Mouse (Mus musculus): ENCODE measurements around the gene Mark4. TPM values are rescaled to one million over a fixed set of nuclear protein-coding genes. Genes with fewer than 3 reads are reported as not detected.

The Mark4 gene
- 15.0 TPM for polyA plus RNA-seq (2014; fragmentation: Illumina TruSeq; extraction: RNeasy Lipid Tissue Mini Kit (QIAGEN cat#74804); ENCODE audit: low read depth, low replicate concordance)

DNA sequence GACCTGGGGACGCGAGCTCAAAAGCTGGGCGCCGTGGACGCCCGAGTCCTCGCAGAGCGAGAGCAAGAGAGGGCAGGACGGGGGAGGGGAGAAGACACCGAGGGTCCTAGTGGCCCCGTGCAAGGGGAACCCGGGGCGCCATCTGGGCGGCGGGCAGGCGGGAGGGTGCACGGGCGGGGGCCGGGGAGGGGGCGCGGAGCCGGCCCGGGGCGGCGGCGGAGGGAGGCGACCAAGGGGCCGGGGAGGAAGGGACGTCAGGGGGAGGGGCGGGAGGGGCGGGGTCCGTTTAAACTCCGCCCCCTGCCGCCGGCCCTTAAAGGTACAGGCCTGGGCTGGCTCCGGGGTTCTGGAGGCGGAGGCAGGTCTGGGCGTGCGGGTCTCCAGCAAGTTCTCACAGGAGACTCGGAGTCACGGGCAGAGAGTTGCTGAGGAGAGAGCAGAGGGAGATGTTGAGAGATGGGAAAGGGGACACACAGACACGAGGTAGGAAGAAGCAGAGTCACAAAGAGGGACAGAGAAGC, at the start of gene Mark4:
Mark4 (minus strand) TSS at position 231 of the 521 bp plus-strand sequence.

DNA sequence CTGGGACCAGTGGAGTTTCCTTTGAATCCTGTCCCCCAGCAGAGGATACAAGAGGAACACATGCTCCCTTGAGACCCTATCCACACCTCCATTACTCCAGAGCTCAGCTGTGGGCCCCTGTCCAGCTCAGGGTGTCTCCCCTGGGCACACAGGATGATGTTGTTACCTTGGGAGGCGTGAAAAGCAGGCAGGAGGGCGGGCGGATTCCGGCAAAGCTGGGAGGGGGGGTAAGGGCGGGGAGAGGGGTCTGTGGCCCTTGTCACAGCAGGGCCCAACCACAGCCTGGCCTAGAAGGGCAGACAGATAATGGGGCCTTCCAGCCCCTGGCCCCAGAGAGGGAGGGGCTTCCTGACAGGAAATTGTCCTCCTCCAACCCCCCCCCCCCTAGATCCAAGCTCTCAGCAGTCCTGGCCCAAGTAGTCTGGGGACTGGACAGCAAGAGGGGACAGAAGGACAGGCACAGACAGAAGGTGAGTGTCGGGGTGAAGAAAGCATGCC, 4.3 kb upstream of the Mark4 start, which contains the start of gene Exoc3l2:
Exoc3l2 (plus strand) TSS at position 448 of the 498 bp plus-strand sequence.

DNA sequence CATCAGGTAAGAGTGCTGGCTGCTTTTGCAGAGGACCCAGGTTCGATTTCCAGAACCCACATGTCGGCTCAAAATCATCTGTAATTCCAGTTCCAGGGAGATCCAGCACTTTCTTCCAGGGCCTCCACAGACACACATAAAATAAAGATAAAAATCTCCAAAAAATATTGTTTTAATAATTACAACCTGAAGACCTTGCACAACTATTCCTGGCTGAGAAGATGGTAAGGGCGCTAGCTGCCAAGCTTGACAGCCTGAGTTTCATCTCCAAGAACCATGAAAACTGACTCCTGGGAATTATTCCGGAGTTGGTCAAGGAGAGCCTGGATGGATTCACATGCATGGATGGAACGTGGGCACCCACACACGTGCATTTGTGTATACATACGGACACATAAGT, 54.1 kb downstream of the Mark4 start, which contains the start of gene Ckm:
Ckm (plus strand) TSS at position 301 of the 400 bp plus-strand sequence.

DNA sequence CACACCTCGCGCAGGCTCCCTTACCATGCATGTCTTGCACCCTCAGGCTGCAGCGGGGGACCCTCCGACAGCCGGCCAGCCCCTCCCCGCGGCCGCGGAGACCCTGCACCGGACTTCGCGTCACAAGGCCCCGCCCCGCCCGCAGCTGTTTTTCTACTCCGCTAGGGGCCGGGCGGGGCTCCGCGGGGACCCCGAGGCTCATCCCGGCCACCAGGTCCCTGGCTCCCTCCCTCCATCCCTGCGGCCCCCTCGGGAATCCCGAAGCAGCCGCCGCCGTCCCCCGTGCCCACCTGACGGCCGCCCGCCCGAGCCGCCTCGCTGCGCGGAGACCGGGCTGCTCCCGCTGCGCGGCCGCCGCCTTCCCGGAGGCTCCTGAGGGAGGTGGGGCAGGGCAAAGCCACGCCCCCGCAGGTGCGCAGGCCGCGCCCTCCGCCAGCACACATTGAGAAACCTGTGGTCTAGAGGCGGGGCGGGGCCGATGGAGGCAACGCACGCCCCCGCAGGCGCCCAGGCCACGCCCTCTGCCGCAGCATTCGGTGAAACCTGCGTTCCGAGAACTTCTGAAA, 54.8 kb downstream of the Mark4 start, which contains the start of gene Klc3:
Klc3 (minus strand) TSS at position 374 of the 566 bp plus-strand sequence.

DNA sequence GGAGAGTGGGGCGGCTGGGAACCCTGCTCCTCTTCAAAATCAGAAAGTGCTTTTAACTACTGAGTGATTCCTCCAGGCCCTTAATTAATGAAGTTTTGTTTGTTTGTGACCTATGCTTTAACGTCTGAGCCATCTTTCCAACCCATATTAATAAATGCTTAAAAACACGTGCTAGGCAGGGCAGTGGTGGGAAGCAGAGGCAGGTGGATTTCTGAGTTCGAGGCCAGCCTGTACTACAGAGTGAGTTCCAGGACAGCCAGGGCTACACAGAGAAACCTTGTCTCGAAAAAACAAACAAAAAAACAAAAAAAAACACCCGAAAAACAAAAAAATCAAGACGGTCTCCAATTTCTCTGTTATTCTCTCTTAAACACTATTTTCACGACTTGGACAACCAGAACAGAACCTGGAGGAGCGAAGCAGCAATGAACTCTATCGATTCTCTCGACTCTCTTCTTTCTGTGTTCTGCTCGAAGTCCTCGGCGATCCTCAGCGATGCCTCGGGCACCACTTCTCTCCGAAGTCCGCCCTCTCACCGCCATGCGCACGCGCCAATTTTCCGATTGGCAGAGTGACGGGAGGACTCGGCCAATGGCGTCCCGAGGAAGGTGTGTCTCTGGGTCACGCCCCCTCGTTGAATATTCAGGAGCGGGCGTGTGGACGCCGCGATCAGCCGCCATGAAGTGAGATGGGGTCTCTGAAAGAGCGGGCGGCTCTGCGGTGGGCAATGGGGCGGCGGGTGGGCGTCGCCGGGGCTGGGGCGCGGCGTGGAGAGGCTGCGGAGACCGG, 77.0 kb downstream of the Mark4 start, which contains the start of gene Ercc2:
Ercc2 (plus strand) TSS at position 634 of the 789 bp plus-strand sequence.

Other genes starting within 250 kb of the Mark4 start
- 5.1 TPM for gene Gpr4, start 246.3 kb downstream of the Mark4 start, polyA plus RNA-seq (2014; fragmentation: Illumina TruSeq; extraction: RNeasy Lipid Tissue Mini Kit (QIAGEN cat#74804); ENCODE audit: low read depth, low replicate concordance)
- gene Opa3, start 230.5 kb downstream of the Mark4 start, polyA plus RNA-seq (2014; fragmentation: Illumina TruSeq; extraction: RNeasy Lipid Tissue Mini Kit (QIAGEN cat#74804); ENCODE audit: low read depth, low replicate concordance) = 23.6 TPM
- 45.6 TPM for gene Vasp, start 187.0 kb downstream of the Mark4 start, polyA plus RNA-seq (2014; fragmentation: Illumina TruSeq; extraction: RNeasy Lipid Tissue Mini Kit (QIAGEN cat#74804); ENCODE audit: low read depth, low replicate concordance)
- gene Ppm1n, start 178.8 kb downstream of the Mark4 start, polyA plus RNA-seq (2014; fragmentation: Illumina TruSeq; extraction: RNeasy Lipid Tissue Mini Kit (QIAGEN cat#74804); ENCODE audit: low read depth, low replicate concordance) = not detected
- 18.4 TPM for gene Rtn2, start 176.2 kb downstream of the Mark4 start, polyA plus RNA-seq (2014; fragmentation: Illumina TruSeq; extraction: RNeasy Lipid Tissue Mini Kit (QIAGEN cat#74804); ENCODE audit: low read depth, low replicate concordance)
- gene Fosb, start 148.8 kb downstream of the Mark4 start, polyA plus RNA-seq (2014; fragmentation: Illumina TruSeq; extraction: RNeasy Lipid Tissue Mini Kit (QIAGEN cat#74804); ENCODE audit: low read depth, low replicate concordance) = 4.7 TPM
- 41.4 TPM for gene Ercc1, start 114.0 kb downstream of the Mark4 start, polyA plus RNA-seq (2014; fragmentation: Illumina TruSeq; extraction: RNeasy Lipid Tissue Mini Kit (QIAGEN cat#74804); ENCODE audit: low read depth, low replicate concordance)
- gene Cd3eap, start 99.3 kb downstream of the Mark4 start, polyA plus RNA-seq (2014; fragmentation: Illumina TruSeq; extraction: RNeasy Lipid Tissue Mini Kit (QIAGEN cat#74804); ENCODE audit: low read depth, low replicate concordance) = 11.6 TPM
- 14.2 TPM for gene Ppp1r13l, start 99.1 kb downstream of the Mark4 start, polyA plus RNA-seq (2014; fragmentation: Illumina TruSeq; extraction: RNeasy Lipid Tissue Mini Kit (QIAGEN cat#74804); ENCODE audit: low read depth, low replicate concordance)
- gene Ercc2, start 76.8 kb downstream of the Mark4 start, polyA plus RNA-seq (2014; fragmentation: Illumina TruSeq; extraction: RNeasy Lipid Tissue Mini Kit (QIAGEN cat#74804); ENCODE audit: low read depth, low replicate concordance) = 18.9 TPM
- gene Klc3, start 54.7 kb downstream of the Mark4 start, polyA plus RNA-seq (2014; fragmentation: Illumina TruSeq; extraction: RNeasy Lipid Tissue Mini Kit (QIAGEN cat#74804); ENCODE audit: low read depth, low replicate concordance) = 21.0 TPM
- gene Ckm, start 54.0 kb downstream of the Mark4 start, polyA plus RNA-seq (2014; fragmentation: Illumina TruSeq; extraction: RNeasy Lipid Tissue Mini Kit (QIAGEN cat#74804); ENCODE audit: low read depth, low replicate concordance) = 2.2 TPM
- gene Exoc3l2, start 4.5 kb upstream of the Mark4 start, polyA plus RNA-seq (2014; fragmentation: Illumina TruSeq; extraction: RNeasy Lipid Tissue Mini Kit (QIAGEN cat#74804); ENCODE audit: low read depth, low replicate concordance) = 4.9 TPM
- gene Bloc1s3, start 49.5 kb upstream of the Mark4 start, polyA plus RNA-seq (2014; fragmentation: Illumina TruSeq; extraction: RNeasy Lipid Tissue Mini Kit (QIAGEN cat#74804); ENCODE audit: low read depth, low replicate concordance) = 5.4 TPM
- gene Trappc6a, start 49.6 kb upstream of the Mark4 start, polyA plus RNA-seq (2014; fragmentation: Illumina TruSeq; extraction: RNeasy Lipid Tissue Mini Kit (QIAGEN cat#74804); ENCODE audit: low read depth, low replicate concordance) = 93.3 TPM
- gene Nkpd1, start 59.0 kb upstream of the Mark4 start, polyA plus RNA-seq (2014; fragmentation: Illumina TruSeq; extraction: RNeasy Lipid Tissue Mini Kit (QIAGEN cat#74804); ENCODE audit: low read depth, low replicate concordance) = 0.21 TPM
- 83.9 TPM for gene Ppp1r37, start 104.3 kb upstream of the Mark4 start, polyA plus RNA-seq (2014; fragmentation: Illumina TruSeq; extraction: RNeasy Lipid Tissue Mini Kit (QIAGEN cat#74804); ENCODE audit: low read depth, low replicate concordance)
- 1.5 TPM for gene Zfp296, start 118.5 kb upstream of the Mark4 start, polyA plus RNA-seq (2014; fragmentation: Illumina TruSeq; extraction: RNeasy Lipid Tissue Mini Kit (QIAGEN cat#74804); ENCODE audit: low read depth, low replicate concordance)
- gene Gemin7, start 118.8 kb upstream of the Mark4 start, polyA plus RNA-seq (2014; fragmentation: Illumina TruSeq; extraction: RNeasy Lipid Tissue Mini Kit (QIAGEN cat#74804); ENCODE audit: low read depth, low replicate concordance) = 42.4 TPM
- gene Clasrp, start 145.7 kb upstream of the Mark4 start, polyA plus RNA-seq (2014; fragmentation: Illumina TruSeq; extraction: RNeasy Lipid Tissue Mini Kit (QIAGEN cat#74804); ENCODE audit: low read depth, low replicate concordance) = 40.3 TPM
- 12.3 TPM for gene Relb, start 170.6 kb upstream of the Mark4 start, polyA plus RNA-seq (2014; fragmentation: Illumina TruSeq; extraction: RNeasy Lipid Tissue Mini Kit (QIAGEN cat#74804); ENCODE audit: low read depth, low replicate concordance)
- 73.8 TPM for gene Clptm1, start 206.2 kb upstream of the Mark4 start, polyA plus RNA-seq (2014; fragmentation: Illumina TruSeq; extraction: RNeasy Lipid Tissue Mini Kit (QIAGEN cat#74804); ENCODE audit: low read depth, low replicate concordance)
- gene Apoc2, start 219.1 kb upstream of the Mark4 start, polyA plus RNA-seq (2014; fragmentation: Illumina TruSeq; extraction: RNeasy Lipid Tissue Mini Kit (QIAGEN cat#74804); ENCODE audit: low read depth, low replicate concordance) = 2.8 TPM
- gene Gm44805, start 222.6 kb upstream of the Mark4 start, polyA plus RNA-seq (2014; fragmentation: Illumina TruSeq; extraction: RNeasy Lipid Tissue Mini Kit (QIAGEN cat#74804); ENCODE audit: low read depth, low replicate concordance) = not detected
- 4.9 TPM for gene Apoc4, start 222.7 kb upstream of the Mark4 start, polyA plus RNA-seq (2014; fragmentation: Illumina TruSeq; extraction: RNeasy Lipid Tissue Mini Kit (QIAGEN cat#74804); ENCODE audit: low read depth, low replicate concordance)
- 298 TPM for gene Apoc1, start 233.8 kb upstream of the Mark4 start, polyA plus RNA-seq (2014; fragmentation: Illumina TruSeq; extraction: RNeasy Lipid Tissue Mini Kit (QIAGEN cat#74804); ENCODE audit: low read depth, low replicate concordance)
- 3,823 TPM for gene Apoe, start 240.4 kb upstream of the Mark4 start, polyA plus RNA-seq (2014; fragmentation: Illumina TruSeq; extraction: RNeasy Lipid Tissue Mini Kit (QIAGEN cat#74804); ENCODE audit: low read depth, low replicate concordance)

Measured in adipose tissue, adult 10 weeks (tissue).